Mouse (Mus musculus): Measurements from ENCODE around the gene Crhr1.

Gene Crhr1

DNA sequence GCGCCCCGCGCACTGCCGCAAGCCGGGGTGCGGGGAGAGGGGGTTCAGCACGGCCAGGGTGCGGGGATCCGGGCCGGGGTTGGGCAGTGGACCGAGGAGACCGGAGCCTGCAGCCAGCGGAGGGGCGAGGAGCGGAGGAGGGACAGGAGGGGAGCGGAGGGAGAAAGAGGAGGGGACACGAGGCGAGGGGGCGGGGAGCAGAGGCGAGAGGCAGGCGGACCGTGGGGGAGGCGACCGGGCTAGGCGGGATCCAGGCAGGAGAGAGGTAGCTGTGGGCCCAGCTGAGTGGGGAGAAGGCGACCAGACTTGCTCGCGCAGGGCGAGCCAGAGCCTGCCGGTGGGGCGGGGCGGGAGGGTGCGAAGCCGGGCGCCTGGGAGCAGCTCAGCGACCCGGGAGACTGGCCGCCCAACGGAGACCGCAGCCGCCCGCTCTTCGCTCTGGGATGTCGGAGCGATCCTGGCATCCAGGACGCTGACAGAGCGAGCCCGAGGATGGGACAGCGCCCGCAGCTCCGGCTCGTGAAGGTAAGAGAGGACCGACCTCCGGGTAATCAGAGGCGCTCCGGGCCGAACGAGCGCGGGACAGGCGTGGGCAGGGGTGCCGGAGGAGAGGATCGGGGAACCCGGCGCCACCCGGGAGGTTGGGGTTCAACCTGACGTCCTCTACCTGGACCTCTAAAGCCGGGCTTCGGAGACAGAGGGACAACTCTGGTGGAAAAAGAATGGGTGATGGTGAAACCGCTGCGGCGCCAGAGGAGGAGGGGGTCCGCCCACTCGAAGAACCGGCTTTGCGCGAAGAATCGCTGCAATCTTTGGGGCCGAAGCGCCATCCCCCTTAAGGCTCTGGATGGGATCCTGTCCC is at the start of gene Crhr1:
Crhr1 (plus strand) TSS at position 276 of the 862 bp plus-strand sequence.
- no peak for DNase-seq (ENCODE audit: low spot score)

DNA sequence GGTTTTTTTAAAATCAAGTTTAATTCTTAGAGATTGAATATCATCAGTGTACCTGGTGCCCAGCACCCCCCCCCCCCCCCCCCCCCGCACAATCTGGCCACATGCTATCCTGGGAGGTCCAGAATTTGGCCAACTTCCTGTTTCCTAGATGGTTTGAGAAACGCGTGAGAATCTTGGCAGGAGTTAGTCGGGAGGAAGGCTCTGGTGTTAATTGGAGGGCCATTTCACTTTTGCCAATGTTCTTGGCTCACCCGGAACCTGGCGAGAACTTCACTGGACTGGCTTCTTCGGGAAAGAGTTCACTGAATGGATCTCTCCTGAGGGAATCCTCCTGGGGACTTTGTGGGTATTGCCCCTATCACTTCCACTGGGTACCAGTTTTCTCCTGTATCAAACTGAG is 49.4 kb upstream of the Crhr1 start:
- DNase-seq (ENCODE audit: low spot score) = no peak

DNA sequence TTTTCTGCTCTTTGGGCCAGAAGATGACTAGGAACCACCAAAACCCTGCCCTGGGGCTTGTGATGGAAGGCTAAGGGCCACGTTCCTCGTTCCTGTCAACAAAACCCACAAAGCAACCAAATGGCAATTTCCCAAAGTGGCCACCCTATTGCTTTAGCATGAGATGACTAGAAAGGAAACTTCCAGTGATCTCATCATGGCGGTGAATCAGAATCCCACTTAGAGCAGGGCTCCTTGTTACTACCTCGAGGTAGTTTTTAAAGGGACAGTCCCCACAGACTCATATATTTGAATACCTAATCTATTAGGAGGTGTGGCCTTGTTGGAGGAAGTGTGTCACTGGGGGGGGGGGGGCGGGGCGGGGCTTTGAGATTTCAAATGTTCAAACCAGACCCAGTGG is 48.9 kb upstream of the Crhr1 start:
- DNase-seq (ENCODE audit: low spot score) = no peak

DNA sequence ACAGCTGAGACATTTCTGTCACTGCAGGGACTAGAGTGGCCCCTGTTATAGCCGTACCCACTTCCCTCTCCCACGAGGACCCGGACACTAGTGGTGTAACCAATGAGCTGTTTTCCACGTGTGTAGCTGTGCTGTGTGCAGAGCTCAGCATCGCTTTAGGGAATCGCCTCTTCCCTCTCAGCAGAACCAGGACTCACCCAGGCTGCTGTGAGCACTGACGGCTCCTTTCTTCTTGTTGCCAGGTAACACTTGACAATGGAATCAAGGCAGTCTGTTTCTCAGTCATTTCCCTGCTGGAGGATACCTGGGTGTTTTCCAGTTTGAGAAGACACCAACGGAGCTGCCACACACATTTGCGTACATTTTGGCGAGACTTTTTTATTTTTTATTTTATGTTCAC is 44.1 kb upstream of the Crhr1 start:
- DNase-seq (ENCODE audit: low spot score) = no peak

DNA sequence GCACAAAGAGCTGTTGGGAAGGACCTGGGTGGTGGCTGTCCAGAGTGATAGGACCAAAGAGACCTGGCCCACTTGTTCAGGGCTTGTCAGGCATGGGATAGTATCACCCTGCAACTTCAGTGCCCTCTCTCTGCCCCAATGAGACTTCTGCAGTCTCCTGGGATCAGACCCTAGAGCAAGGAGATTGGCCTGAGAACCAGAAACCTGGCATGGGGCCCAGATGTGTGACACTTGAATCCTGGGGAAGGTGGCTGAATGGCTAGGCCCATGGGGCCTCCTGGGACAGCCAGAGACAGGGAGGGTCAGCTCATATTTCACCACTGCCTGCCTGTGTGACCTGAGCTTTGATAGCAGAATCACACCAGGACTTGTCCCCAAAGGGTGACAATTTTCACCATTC is 41.9 kb upstream of the Crhr1 start:
- no peak for DNase-seq (ENCODE audit: low spot score)

DNA sequence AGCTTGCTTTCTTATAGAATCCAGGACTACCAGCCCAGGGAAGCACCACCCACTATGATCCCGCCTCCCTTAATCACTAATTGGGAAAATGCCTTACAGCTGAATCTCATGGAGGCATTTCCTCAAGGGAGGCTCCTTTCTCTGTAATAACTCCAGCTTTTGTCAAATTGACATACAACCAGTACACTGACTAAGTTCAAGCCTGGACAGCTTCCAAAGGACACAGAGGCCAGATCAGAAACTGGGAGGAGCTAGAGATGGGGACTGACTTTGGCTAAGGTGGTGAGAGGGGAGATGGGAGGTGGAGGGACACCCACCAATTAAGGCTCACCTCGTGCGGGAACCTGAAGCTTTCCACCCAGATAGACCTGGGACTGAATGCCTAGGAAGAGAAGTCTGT is 37.5 kb upstream of the Crhr1 start:
- DNase-seq (ENCODE audit: low spot score) = no peak

DNA sequence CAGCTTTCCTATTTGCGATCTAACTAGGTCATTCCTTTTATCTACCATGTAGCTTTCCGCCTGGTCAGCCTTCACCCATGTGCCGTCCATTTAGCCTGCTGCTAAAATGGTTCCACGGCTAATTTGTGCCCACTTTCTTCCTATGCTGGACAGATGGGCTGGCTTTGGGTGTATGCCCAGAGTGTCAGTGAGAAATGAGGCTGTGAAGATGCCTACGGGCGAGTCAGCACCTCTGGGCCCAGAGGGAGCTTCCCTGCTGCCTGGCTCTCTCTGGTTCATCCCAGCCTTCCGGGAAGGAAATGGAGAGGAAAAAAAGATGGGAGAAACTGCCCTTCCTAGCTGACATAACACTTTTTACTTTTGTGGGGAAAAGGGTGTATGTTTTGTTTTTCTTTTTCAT is 36.1 kb upstream of the Crhr1 start:
- DNase-seq (ENCODE audit: low spot score) = no peak

DNA sequence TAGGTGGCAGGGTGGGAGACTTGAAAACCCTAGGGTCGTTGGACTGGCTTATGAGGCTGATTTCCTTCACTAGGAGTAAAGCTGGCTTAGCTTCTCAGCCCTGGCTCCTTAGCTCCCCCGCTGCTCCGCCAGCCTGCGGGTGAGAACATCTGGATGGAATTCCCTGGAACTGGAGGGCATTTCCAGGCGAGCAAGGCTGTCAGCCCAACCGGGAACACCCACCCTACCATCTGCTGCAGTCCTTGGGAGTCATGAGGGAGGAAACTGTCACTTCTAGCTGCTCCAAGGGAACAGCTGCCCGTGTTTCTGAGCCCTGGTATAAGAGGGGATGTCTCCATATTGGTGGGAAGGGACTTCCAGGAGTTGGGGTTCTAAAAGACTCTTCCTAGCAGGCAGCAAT is 33.1 kb upstream of the Crhr1 start:
- no peak for DNase-seq (ENCODE audit: low spot score)

DNA sequence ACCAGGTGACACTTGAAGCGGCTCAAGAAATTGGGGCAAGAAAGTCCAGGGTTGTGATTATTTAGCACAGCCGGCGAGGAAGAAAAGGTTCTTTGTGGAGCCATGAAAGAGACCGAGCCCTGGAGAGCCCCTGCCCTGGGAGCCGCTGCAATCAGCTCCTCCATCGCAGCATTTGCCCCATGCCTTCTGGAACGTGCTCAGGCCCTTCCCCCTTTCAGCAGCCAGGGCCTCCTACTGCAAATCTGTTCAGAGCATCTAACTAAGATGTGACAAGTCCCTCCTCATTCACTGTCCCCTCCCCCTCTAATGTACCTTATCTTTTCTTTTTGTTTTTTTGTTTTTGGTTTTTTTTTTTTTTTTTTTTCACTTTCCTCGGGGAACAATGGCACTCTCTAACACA is 30.0 kb upstream of the Crhr1 start:
- DNase-seq (ENCODE audit: low spot score) = no peak

DNA sequence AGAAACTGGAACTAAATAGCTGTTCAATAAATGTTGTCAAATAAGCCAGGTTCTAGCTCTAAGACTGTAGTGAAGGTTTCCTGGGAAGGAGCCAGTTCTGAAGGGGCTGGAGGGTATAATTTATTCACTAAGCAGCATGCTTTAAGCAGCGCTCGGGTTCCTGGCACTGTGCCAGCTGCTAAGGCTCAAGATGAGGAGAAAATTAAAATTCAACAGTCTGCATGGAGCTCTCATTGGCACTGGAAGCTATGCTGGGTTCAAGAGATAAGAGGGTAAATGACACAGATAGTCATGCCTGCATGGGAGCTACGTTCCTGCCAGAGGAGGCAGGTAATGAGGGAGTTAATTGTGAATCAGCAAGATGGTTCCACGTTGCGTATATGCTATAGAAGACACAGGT is 26.3 kb upstream of the Crhr1 start:
- no peak for DNase-seq (ENCODE audit: low spot score)

DNA sequence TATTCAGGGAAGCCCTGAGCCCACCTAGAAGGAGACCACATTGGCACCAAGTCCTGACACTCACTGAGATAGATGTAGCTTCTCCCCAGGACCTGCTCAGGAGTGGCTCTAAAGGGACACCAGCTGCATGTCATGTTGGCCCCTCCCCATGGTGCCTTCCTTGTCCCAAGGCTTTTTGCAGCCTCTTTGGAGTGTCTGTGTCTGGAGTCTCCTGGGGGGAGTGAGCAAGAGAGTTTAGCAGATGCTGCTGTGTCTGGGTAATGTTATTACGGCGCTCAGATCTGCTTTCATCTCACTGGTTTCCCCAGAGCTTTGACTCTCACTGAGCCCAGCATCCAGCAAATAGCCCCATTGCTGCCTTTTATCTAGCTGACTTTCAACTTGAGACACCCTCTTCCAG is 25.7 kb upstream of the Crhr1 start:
- DNase-seq (ENCODE audit: low spot score) = no peak

DNA sequence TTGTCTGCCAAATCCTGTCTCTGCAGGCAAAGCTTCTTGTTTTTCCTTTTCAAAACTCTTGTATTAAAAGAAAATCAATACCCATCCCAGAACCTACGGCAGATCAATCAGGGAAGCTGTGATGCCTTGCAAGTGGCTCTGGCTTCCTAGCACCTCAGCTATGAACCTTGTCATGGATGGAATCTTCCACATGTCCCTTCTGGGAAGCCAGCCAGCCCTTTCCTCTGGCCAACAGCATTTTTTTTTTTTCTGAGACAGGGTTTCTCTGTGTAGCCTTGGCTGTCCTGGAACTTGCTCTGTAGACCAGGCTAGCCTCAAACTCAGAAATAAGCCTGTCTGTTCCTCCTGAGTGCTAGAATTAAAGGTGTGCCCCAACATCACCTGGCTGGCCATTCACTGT is 22.3 kb upstream of the Crhr1 start:
- DNase-seq (ENCODE audit: low spot score) = no peak

DNA sequence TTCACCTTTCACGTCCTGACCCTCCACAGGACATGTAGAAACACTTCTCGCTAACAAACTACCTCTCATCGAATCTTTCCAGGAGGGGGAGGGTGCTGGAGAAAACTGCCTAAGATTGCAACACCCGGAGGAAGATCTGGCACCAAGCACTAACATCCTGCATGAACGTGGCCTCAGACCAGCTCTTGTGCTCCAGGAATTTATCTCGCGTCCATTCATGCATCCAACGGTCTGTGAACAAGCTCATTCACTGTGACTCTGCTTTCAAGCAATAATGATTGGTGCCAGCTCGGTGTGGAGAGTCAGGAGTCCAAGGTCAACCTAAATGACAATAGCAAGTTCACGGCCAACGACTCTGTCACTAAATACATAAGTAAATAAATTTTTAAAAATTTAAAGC is 20.8 kb upstream of the Crhr1 start:
- no peak for DNase-seq (ENCODE audit: low spot score)

DNA sequence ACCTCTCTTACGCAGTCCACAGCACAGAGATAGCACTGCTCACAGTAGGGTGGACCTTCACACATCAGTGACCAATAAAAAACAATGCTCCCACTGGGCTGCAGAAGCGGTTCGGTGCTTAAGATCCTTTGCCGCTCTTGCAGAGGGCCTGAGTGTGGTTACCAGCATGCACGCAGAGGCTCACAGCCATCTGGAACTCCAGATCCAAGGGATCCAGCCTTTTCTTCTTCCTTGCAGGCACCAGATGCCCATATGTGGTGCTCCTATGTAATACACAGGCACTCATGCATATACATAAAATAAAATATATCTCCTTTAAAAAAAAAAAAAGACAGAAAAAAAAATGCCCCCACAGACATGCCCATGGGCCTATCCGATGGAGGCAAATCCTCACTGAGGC is 19.0 kb upstream of the Crhr1 start:
- no peak for DNase-seq (ENCODE audit: low spot score)

DNA sequence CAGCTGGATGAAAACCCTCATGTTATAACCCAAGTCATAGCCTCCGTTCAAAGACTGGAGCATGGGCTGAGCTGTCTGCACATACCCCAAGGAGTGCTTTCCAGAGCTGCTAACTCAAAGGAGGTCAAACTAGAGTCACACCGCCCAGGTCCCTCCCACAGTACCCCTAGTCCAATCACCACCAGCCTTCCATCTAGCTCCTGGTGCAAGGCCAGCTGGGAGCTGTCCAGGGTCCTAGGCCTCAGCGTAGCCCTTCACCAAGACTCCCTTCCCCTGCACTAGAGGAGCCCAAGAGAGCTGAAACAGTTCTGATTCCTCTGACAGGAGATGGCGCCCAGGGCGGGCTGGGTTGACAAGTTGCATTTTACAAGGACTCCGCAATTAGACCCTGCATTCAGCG is 18.0 kb upstream of the Crhr1 start:
- peak; percentile 87 for DNase-seq (ENCODE audit: low spot score)

DNA sequence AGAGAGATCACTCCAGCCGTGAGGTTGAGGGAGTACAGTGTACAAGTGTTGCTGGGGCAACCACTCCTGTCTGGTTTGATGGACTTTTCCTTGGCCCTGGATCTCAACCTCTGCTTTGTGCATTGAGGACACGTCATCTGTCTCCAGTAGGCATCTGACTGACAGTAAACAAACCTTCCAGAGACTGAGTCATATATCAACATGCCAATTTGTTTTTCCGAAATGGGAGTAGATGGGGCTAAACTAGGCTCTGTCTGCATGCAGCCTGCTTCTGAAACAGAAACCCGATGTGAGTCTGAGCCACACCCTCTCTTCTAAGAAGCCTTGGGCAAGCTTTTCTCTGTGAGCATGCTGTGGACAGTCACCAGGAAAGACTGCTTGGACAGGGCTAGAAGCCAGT is 14.3 kb upstream of the Crhr1 start:
- no peak for DNase-seq (ENCODE audit: low spot score)

DNA sequence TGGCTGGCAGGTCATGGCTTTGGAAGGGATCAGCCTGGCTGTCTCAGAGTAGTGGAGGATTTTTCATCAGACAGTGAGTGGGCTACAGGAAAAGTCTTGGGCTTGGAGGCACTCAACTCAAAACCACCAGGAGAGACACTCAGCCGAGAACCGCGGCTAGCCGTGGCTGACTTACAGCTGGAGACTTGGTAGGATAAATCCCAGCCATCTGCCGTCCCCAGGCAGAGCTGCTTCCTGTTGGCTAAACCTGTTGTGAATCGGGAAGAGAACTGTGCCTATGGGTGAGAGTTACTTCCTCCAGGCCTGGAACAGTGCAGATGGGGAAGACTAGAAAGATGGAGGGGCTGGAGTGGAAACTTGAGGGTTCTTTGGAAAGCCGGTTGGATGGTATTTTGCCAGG is 9.7 kb upstream of the Crhr1 start:
- DNase-seq (ENCODE audit: low spot score) = no peak

DNA sequence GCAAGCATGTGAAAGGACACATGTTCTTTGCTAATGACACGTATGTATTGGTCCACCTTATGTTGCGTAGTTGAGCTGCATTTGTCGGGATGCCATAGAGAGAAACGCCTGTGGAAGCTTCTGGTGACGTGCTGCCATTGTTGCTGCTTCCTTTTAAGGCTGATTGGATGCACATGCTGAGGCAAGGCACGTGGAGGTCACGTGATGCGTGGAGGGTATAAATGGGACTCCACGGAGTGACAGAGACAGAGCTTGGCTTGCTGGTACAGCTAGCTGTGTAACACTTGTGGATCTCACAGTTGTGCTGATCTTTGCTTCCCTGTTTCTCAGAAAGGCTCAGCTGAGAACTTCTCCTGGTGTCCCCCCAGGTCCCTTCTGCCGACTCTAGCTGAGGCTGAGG is 9.2 kb upstream of the Crhr1 start:
- no peak for DNase-seq (ENCODE audit: low spot score)

DNA sequence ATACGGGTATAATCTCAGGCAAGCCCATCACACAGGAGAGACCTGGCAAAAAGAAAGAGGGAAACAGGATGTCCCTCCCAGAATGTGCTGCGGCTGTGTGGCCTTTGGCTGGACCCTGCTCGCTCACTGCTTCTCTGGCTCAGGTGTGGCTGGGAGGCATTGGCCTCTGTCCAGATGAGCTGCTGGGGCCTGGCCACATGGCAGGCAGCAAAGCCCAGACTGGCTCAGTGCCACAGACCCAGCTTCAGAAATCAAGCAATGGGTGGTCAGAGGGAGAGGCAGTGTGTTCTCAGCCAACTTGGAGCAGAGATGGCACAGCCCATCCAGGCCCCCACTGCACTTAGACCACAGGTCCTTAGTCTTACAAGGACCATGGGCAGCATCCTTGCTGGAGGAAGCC is 8.1 kb upstream of the Crhr1 start:
- no peak for DNase-seq (ENCODE audit: low spot score)

DNA sequence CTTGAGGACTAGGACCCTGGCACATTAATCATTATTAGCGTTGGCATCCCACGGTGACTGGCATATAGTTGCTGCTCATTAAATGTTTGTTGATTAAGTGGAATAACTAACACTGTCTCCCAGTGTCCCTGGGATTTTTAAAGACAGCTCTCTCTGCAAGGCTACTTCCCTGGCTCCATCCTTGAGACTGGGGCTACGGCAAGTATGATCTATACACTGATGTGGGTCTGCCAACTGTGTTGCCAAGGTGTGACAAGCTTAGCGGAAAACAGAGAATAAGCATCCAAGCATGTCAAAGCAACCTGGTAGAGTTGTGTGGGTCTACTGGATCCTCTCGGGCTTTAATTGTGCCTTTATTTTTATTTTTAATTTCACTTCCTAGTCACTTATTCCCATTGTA is 3.2 kb upstream of the Crhr1 start:
- no peak for DNase-seq (ENCODE audit: low spot score)

DNA sequence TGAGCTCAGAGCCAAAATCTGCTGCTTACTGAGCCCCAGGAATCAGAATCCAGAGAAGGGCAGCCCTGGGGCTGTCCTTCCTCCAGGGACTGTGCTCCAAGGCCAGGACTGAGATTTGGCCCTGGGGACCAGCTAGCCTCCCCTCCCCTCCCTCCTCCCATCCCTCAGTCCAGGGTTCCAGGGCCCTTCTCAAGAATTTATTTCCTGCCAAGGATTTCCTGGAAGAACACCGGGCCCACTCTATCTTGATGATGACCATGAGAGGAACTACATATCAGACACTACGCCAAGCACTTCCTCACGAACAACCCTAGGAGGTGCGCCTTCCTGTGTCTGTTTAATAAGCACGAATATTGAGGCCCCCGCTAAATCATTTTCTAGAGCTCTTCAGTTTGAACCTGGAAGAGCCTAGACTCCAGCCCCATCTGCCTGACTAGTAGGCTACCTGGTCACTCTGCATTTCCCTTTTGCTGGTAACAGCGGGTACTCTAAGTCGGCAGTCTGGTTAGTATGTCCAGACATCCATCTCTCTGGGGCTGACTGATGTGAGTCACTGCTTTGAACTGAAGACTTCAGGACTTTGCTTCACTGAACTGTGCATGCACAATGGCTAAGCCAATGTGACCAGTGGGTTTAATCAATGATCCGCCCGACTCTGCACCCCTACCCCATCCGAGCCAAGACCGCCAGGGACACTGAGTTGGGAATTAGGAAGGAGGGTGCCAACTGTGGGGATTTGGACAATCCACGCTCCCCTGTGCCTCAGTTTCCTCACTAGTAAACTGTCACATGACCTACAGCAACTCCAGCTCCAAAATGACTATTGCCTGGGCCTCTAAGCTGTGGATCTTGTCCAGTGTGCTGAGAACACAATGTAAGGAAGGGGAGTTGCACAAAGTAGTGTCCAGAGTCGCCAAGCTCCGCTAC is 1.7 kb upstream of the Crhr1 start:
- no peak for DNase-seq (ENCODE audit: low spot score)

DNA sequence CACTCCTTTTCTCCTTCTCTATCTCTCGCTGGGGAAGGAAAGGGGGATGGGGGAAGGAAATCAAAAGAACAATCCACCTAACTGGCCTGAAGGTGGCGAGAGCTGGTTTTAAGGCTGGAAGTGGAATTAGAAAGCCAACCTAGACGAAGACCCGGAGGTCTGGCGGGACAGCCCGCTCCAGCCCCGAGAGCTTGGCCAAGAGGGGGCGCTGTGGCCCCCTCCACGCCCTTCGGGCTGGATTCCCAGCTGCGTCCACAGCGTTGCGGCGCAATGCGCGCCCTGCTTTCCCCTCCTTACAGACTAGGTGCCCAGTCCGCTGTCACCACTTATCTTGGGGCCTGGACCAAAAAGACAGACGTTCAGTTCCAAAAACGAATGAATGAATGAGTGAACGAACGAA is 899 bp upstream of the Crhr1 start:
- DNase-seq (ENCODE audit: low spot score) = no peak

DNA sequence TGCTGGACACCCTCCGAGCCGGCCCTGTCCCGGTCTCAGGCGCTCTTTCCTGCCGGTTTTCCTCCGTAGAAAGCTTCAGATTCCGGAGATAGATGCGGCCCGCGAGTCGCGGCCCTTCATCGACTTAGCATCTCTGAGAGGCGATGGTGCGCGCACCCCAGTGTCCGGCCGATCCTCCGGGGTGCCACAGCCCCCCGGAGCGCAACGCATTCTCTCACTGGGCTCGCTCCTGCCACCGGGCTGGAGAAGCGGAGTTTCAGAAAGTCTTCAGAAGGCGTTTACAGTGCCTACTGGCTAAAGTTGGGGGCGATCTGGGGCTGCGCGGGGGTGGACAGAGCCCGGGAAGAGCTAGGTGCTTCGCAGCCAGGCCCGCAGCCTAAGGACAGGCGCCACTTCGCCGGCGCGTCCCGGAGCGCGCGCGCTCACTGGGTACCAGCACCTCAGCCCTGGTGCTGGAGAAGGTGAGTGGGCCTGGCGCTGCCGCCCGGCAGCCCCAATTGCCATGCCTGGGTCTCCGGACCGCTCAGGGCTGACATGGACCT is 858 bp downstream of the Crhr1 start:
- no peak for DNase-seq (ENCODE audit: low spot score)

Data from ovary, postnatal 14 days (tissue).